Mouse (Mus musculus): ENCODE data around the gene Gnpat. TPM values are rescaled to one million over a fixed set of nuclear protein-coding genes. Genes with fewer than 3 reads are reported as not detected.

The Gnpat gene
- total RNA-seq, 1 experiment from 2014 or later: 77.0 TPM

- no peak for ATAC-seq (ENCODE audit: extremely low read depth, insufficient number of reproducible peaks, low FRiP score, poor library complexity, severe bottlenecking)
Observed at GRCm38 (mm10) chr8:124896010-124896631, 33.3 kb downstream of the Gnpat start.

- peak; percentile 44; the same call in 1 of the 2 replicates for ATAC-seq (ENCODE audit: extremely low read depth, insufficient number of reproducible peaks, low FRiP score, poor library complexity, severe bottlenecking)
Observed at GRCm38 (mm10) chr8:124896632-124897385, 34.0 kb downstream of the Gnpat start.

GRCm38 (mm10) chr8:124897386-124898250, 34.8 kb downstream of the Gnpat start, which contains the start of the genes Exoc8 and Sprtn:
TSS of gene Exoc8 (minus strand) at chr8:124897705.
TSS of gene Sprtn (plus strand) at chr8:124897886.
- ATAC-seq (ENCODE audit: extremely low read depth, insufficient number of reproducible peaks, low FRiP score, poor library complexity, severe bottlenecking): peak; percentile 73

- ATAC-seq (ENCODE audit: extremely low read depth, insufficient number of reproducible peaks, low FRiP score, poor library complexity, severe bottlenecking): no peak
Observed at GRCm38 (mm10) chr8:124898251-124898905, 35.5 kb downstream of the Gnpat start.

GRCm38 (mm10) chr8:124903198-124903597, 40.4 kb downstream of the Gnpat start:
- ATAC-seq (ENCODE audit: extremely low read depth, insufficient number of reproducible peaks, low FRiP score, poor library complexity, severe bottlenecking): no peak

GRCm38 (mm10) chr8:124905482-124905881, 42.6 kb downstream of the Gnpat start:
- no peak for ATAC-seq (ENCODE audit: extremely low read depth, insufficient number of reproducible peaks, low FRiP score, poor library complexity, severe bottlenecking)

GRCm38 (mm10) chr8:124909936-124910335, 47.1 kb downstream of the Gnpat start:
- no peak for ATAC-seq (ENCODE audit: extremely low read depth, insufficient number of reproducible peaks, low FRiP score, poor library complexity, severe bottlenecking)

- no peak for ATAC-seq (ENCODE audit: extremely low read depth, insufficient number of reproducible peaks, low FRiP score, poor library complexity, severe bottlenecking)
Observed at GRCm38 (mm10) chr8:124910349-124910748, 47.5 kb downstream of the Gnpat start.

GRCm38 (mm10) chr8:124911938-124912872, 49.4 kb downstream of the Gnpat start:
- peak; percentile 40 for ATAC-seq (ENCODE audit: extremely low read depth, insufficient number of reproducible peaks, low FRiP score, poor library complexity, severe bottlenecking)

GRCm38 (mm10) chr8:124914061-124914460, 51.2 kb downstream of the Gnpat start:
- no peak for ATAC-seq (ENCODE audit: extremely low read depth, insufficient number of reproducible peaks, low FRiP score, poor library complexity, severe bottlenecking)

GRCm38 (mm10) chr8:124917741-124918484, 55.1 kb downstream of the Gnpat start:
- no peak for ATAC-seq (ENCODE audit: extremely low read depth, insufficient number of reproducible peaks, low FRiP score, poor library complexity, severe bottlenecking)

- ATAC-seq (ENCODE audit: extremely low read depth, insufficient number of reproducible peaks, low FRiP score, poor library complexity, severe bottlenecking): no peak
Observed at GRCm38 (mm10) chr8:124921369-124922279, 58.8 kb downstream of the Gnpat start.

GRCm38 (mm10) chr8:124922490-124923089, 59.8 kb downstream of the Gnpat start:
- ATAC-seq (ENCODE audit: extremely low read depth, insufficient number of reproducible peaks, low FRiP score, poor library complexity, severe bottlenecking): no peak

GRCm38 (mm10) chr8:124923971-124924652, 61.3 kb downstream of the Gnpat start:
- ATAC-seq (ENCODE audit: extremely low read depth, insufficient number of reproducible peaks, low FRiP score, poor library complexity, severe bottlenecking): peak; percentile 35; the same call in 1 of the 2 replicates

- ATAC-seq (ENCODE audit: extremely low read depth, insufficient number of reproducible peaks, low FRiP score, poor library complexity, severe bottlenecking): no peak
Observed at GRCm38 (mm10) chr8:124925544-124926266, 62.9 kb downstream of the Gnpat start.
